Mouse (Mus musculus): ENCODE results near the gene Babam2.
"Not testable (repeated sequence)": the region's sequence is repeated elsewhere in the genome, so short reads cannot be mapped to it uniquely, and the experiment has no call there.

Gene Babam2

GRCm38 (mm10) chr5:31787622-31788021 lies 90.1 kb downstream of the Babam2 start:
- no peak for DNase-seq

- DNase-seq: no peak
These were observed 94.9 kb downstream of the Babam2 start for GRCm38 (mm10) chr5:31792338-31792737.

GRCm38 (mm10) chr5:31792863-31793262 lies 95.4 kb downstream of the Babam2 start:
- no peak for DNase-seq

GRCm38 (mm10) chr5:31795414-31795813 lies 97.9 kb downstream of the Babam2 start:
- DNase-seq: no peak

GRCm38 (mm10) chr5:31796979-31797378 lies 99.5 kb downstream of the Babam2 start:
- DNase-seq: no peak

GRCm38 (mm10) chr5:31804211-31804610 lies 106.7 kb downstream of the Babam2 start:
- not testable (repeated sequence) for DNase-seq

GRCm38 (mm10) chr5:31804751-31805150 lies 107.3 kb downstream of the Babam2 start:
- DNase-seq: no peak

- no peak for DNase-seq
These were observed 109.8 kb downstream of the Babam2 start for GRCm38 (mm10) chr5:31807312-31807711.

GRCm38 (mm10) chr5:31808271-31808670 lies 110.8 kb downstream of the Babam2 start:
- peak; percentile 33 to 42 for DNase-seq

- DNase-seq: peak in 1 of 2 experiments; percentile 14
These were observed 113.5 kb downstream of the Babam2 start for GRCm38 (mm10) chr5:31810796-31811662.

- no peak for DNase-seq
These were observed 114.1 kb downstream of the Babam2 start for GRCm38 (mm10) chr5:31811663-31812001.

- DNase-seq: peak; percentile 9 to 32
These were observed 115.7 kb downstream of the Babam2 start for GRCm38 (mm10) chr5:31813156-31813675.

- DNase-seq: no peak
These were observed 116.6 kb downstream of the Babam2 start for GRCm38 (mm10) chr5:31814068-31814467.

GRCm38 (mm10) chr5:31815129-31815528 lies 117.6 kb downstream of the Babam2 start:
- DNase-seq: no peak

- DNase-seq: no peak
These were observed 118.6 kb downstream of the Babam2 start for GRCm38 (mm10) chr5:31816082-31816481.

- no peak for DNase-seq
These were observed 123.3 kb downstream of the Babam2 start for GRCm38 (mm10) chr5:31820801-31821200.

GRCm38 (mm10) chr5:31821204-31821603 lies 123.7 kb downstream of the Babam2 start:
- no peak for DNase-seq

GRCm38 (mm10) chr5:31823673-31824072 lies 126.2 kb downstream of the Babam2 start:
- peak in 1 of 2 experiments; percentile 10 for DNase-seq

GRCm38 (mm10) chr5:31824126-31824525 lies 126.6 kb downstream of the Babam2 start:
- DNase-seq: no peak

GRCm38 (mm10) chr5:31827304-31827703 lies 129.8 kb downstream of the Babam2 start:
- no peak for DNase-seq

- no peak for DNase-seq
These were observed 130.4 kb downstream of the Babam2 start for GRCm38 (mm10) chr5:31827896-31828295.

- no peak for DNase-seq
These were observed 131.3 kb downstream of the Babam2 start for GRCm38 (mm10) chr5:31828747-31829146.

- no peak for DNase-seq
These were observed 132.1 kb downstream of the Babam2 start for GRCm38 (mm10) chr5:31829588-31829987.

GRCm38 (mm10) chr5:31831587-31831986 lies 134.1 kb downstream of the Babam2 start:
- DNase-seq: no peak

GRCm38 (mm10) chr5:31835691-31836090 lies 138.2 kb downstream of the Babam2 start:
- no peak for DNase-seq

All from cerebellum, adult 18-20 months (tissue).